Mouse (Mus musculus): ENCODE results near the gene Npff. TPM values are rescaled to one million over a fixed set of nuclear protein-coding genes. Genes with fewer than 3 reads are reported as not detected.

The Npff gene
- total and polyA plus RNA-seq, 3 experiments: 1.8 to 5.5 TPM; not detected in 1

- TF ChIP-seq USF2 (IDR thresholded peaks at IDR 0.05; ENCODE audit: borderline replicate concordance in 1 of 2, insufficient read depth in 1 of 2, low read depth in 1 of 2, low read length in 2 of 2) (no peak), TBP (IDR thresholded peaks at IDR 0.05; ENCODE audit: low read depth, low read length) (no peak), RAD21 (IDR thresholded peaks at IDR 0.05; ENCODE audit: low read depth, low read length) (no peak), USF1 (IDR thresholded peaks at IDR 0.05; ENCODE audit: low read depth, low read length) (no peak), CTCF (IDR thresholded peaks at IDR 0.05 in 2 of 3, conservative IDR thresholded peaks at IDR 0.05 in 1 of 3; ENCODE audit: control insufficient read depth in 1 of 3, insufficient read depth in 1 of 3, low read depth in 2 of 3, low read length in 3 of 3, poor library complexity in 1 of 3, severe bottlenecking in 1 of 3) (no peak), ELF1 (IDR thresholded peaks at IDR 0.05; ENCODE audit: low read depth, low read length) (no peak), BHLHE40 (IDR thresholded peaks at IDR 0.05; ENCODE audit: borderline replicate concordance, low read depth, low read length) (no peak), MAFK (IDR thresholded peaks at IDR 0.05; ENCODE audit: borderline replicate concordance, low read depth, low read length) (no peak), MEF2A (IDR thresholded peaks at IDR 0.05; ENCODE audit: extremely low read depth, insufficient replicate concordance, low read depth, low read length, poor library complexity, severe bottlenecking) (no peak), MXI1 (IDR thresholded peaks at IDR 0.05; ENCODE audit: low read depth, low read length) (no peak; the same call in none of the 2 replicates), MAZ (IDR thresholded peaks at IDR 0.05; ENCODE audit: low read depth, low read length) (no peak), KAT2A (conservative IDR thresholded peaks at IDR 0.05; ENCODE audit: low read depth, low read length) (no peak), GATA1 (IDR thresholded peaks at IDR 0.05; ENCODE audit: low read depth, low read length) (no peak), POLR2AphosphoS2 (IDR thresholded peaks at IDR 0.05; ENCODE audit: low read length) (no peak), NELFE (IDR thresholded peaks at IDR 0.05; ENCODE audit: low read depth, low read length) (no peak), MAX (IDR thresholded peaks at IDR 0.05; ENCODE audit: low read length) (no peak; the same call in 1 of the 2 replicates), SMC3 (IDR thresholded peaks at IDR 0.05; ENCODE audit: low read depth, low read length) (no peak), CHD2 (IDR thresholded peaks at IDR 0.05; ENCODE audit: low read length) (no peak), GABPA (IDR thresholded peaks at IDR 0.05; ENCODE audit: low read depth, low read length) (no peak), ZC3H11A (IDR thresholded peaks at IDR 0.05; ENCODE audit: low read depth, low read length) (no peak), HCFC1 (IDR thresholded peaks at IDR 0.05; ENCODE audit: low read depth, low read length) (no peak), E2F4 (IDR thresholded peaks at IDR 0.05; ENCODE audit: borderline replicate concordance, low read depth, low read length) (0 out of 2 replicates have a peak, but pooled peaks have one; percentile 11), ZNF384 (IDR thresholded peaks at IDR 0.05; ENCODE audit: low read depth, low read length) (no peak)
These were observed 5.9 kb downstream of the Npff start (continued) for GRCm38 (mm10) chr15:102518859-102519201.

GRCm38 (mm10) chr15:102517976-102518858 lies 6.5 kb downstream of the Npff start, which contains the start of gene Tarbp2:
TSS of gene Tarbp2 (plus strand) at chr15:102518192.
- Histone ChIP-seq H3K4me1 (ENCODE audit: control insufficient read depth in 1 of 2, insufficient read depth in 2 of 2, low read length in 2 of 2) (peaks cover 5 to 20% of the 10 kb centered on the region in 2 experiments; a peak in 3 of 4 replicates), H3K36me3 (ENCODE audit: control insufficient read depth in 1 of 2, insufficient read depth in 2 of 2, low read length in 2 of 2) (peaks cover 0 to 16% of the 10 kb centered on the region in 2 experiments; a peak in 2 of 4 replicates), H3K27ac (ENCODE audit: control insufficient read depth, low read depth, low read length) (peak within 1 kb of the TSS; percentile 95), H3K9ac (ENCODE audit: control insufficient read depth, low read depth, low read length, poor library complexity, severe bottlenecking) (peak within 1 kb of the TSS; percentile 86), H3K27me3 (ENCODE audit: control insufficient read depth in 1 of 2, insufficient read depth in 2 of 2, low read length in 2 of 2) (no peaks in the 10 kb centered on the region), H3K79me2 (ENCODE audit: control insufficient read depth, insufficient read depth, low read length, poor library complexity) (peaks cover 17% of the 10 kb centered on the region), H3K9me3 (replicated peaks; ENCODE audit: insufficient read depth, low read length) (no peaks in the 10 kb centered on the region), H3K4me3 (ENCODE audit: control insufficient read depth in 1 of 2, insufficient read depth in 1 of 2, low read depth in 2 of 2, low read length in 2 of 2) (peak within 1 kb of the TSS; percentile 78 to 80)
- peak; percentile 100 for DNase-seq (ENCODE audit: low read depth, low spot score)
- TF ChIP-seq SMC3 (IDR thresholded peaks at IDR 0.05; ENCODE audit: low read depth, low read length) (no peak), USF1 (IDR thresholded peaks at IDR 0.05; ENCODE audit: low read depth, low read length) (peak; percentile 53; the same call in 1 of the 2 replicates), MYC (IDR thresholded peaks at IDR 0.05; ENCODE audit: low read depth, low read length) (peak; percentile 89), ZKSCAN1 (IDR thresholded peaks at IDR 0.05; ENCODE audit: low read depth, low read length) (no peak), RCOR1 (IDR thresholded peaks at IDR 0.05; ENCODE audit: low read depth, low read length) (no peak), POLR2A (IDR thresholded peaks at IDR 0.05; ENCODE audit: control insufficient read depth in 1 of 2, insufficient read depth in 1 of 2, low read depth in 1 of 2, low read length in 2 of 2, poor library complexity in 1 of 2) (peak; percentile 94 to 98; a peak in 3 of 4 replicates), SIN3A (IDR thresholded peaks at IDR 0.05; ENCODE audit: low read length) (peak; percentile 76), ETS1 (IDR thresholded peaks at IDR 0.05; ENCODE audit: low read depth, low read length) (peak; percentile 65; the same call in 1 of the 2 replicates), MXI1 (IDR thresholded peaks at IDR 0.05; ENCODE audit: low read depth, low read length) (peak; percentile 54), POLR2AphosphoS5 (IDR thresholded peaks at IDR 0.05; ENCODE audit: borderline replicate concordance, low read depth, low read length) (peak; percentile 79; the same call in 1 of the 2 replicates), NRF1 (IDR thresholded peaks at IDR 0.05; ENCODE audit: insufficient read depth, low read depth, low read length, poor library complexity, severe bottlenecking) (peak; percentile 87), TAL1 (IDR thresholded peaks at IDR 0.05; ENCODE audit: low read length) (no peak; the same call in 1 of the 2 replicates), MEF2A (IDR thresholded peaks at IDR 0.05; ENCODE audit: extremely low read depth, insufficient replicate concordance, low read depth, low read length, poor library complexity, severe bottlenecking) (no peak), TCF12 (IDR thresholded peaks at IDR 0.05; ENCODE audit: low read depth, low read length) (peak; percentile 80)

All from MEL (cell line).